Mouse (Mus musculus) kidney, postnatal 10 days (tissue): ENCODE measurements around the gene Cx3cl1.

Experiments used
- DNase-seq: peaks from one replicate; pipeline ENCODE4 v3.0.0; 2021; ENCODE audit warnings: mixed read lengths

The Cx3cl1 gene

DNA sequence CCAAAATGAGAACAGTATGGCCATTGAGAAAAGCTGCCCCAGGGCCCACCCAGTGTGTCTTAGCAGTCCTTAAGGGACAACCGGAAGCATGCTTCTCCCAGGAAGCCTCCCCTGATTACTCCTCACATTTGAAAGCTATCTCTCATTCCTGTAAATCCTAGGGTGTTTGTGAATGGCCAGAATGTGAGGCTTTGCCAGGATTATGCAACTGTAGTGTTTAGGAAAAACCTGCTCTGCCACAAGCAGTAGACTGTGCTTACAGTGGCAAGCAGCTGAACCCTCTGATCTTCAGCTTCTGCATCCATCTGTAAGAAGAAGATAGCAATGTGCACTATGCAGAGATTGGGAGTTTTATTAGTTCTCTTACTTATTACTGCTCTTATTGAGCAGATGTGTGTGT is 2.8 kb downstream of the Cx3cl1 start:
- no peak for DNase-seq

DNA sequence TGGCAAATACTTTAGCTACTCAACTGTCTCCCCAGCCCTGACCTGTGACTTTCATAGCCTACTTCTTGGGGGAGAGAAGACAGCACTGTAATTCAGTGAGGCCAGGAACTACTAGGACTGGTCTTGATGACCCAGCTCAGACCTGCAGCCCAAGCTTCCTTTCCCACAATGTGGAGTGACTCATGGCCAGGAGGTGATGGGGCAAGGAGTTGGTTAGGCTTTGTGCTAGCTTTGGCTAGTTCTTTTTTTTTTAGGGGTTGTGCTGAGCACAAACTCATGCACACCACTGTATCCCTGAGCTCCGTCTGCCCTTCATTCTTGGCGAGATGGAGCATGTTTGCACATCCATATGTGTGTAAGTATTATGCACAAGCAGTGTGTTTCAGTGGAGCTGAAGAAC is 4.5 kb downstream of the Cx3cl1 start:
- DNase-seq: no peak

DNA sequence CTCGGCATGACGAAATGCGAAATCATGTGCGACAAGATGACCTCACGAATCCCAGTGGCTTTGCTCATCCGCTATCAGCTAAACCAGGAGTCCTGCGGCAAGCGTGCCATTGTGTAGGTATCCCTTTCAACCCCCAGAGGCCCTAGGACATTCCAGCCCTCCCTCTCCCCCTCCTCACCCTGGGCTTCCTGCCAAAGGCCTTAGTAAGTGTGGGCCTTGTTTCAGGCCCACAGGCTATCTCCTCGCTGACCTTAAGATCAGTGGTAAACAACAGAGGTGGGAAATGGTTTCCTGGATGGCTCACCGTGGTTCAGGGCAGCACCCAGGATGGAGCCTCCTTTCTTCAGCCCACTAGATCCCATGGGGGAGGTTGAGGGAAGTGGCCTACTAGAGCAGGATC is 6.2 kb downstream of the Cx3cl1 start:
- peak; percentile 55 for DNase-seq

DNA sequence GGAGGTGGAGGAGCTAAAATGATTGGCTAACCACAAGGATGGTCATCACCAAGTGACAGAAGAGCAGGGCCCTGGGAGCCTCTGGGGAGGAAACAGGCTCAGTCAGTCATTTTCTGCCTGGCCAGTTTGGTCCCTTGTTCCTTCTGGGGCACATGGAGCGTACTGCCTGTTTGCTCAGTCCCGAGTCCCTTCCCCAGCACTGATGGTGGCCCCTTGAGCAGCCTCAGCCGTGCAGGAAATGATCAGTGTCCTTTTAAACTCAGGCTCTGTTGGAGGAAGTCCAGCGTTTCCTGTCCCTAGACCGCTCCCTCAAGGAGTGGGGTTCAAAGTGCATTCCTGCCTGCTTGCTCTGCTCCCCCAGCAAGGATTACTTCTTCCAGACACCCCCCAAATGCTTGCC is 6.7 kb downstream of the Cx3cl1 start:
- peak; percentile 85 for DNase-seq

DNA sequence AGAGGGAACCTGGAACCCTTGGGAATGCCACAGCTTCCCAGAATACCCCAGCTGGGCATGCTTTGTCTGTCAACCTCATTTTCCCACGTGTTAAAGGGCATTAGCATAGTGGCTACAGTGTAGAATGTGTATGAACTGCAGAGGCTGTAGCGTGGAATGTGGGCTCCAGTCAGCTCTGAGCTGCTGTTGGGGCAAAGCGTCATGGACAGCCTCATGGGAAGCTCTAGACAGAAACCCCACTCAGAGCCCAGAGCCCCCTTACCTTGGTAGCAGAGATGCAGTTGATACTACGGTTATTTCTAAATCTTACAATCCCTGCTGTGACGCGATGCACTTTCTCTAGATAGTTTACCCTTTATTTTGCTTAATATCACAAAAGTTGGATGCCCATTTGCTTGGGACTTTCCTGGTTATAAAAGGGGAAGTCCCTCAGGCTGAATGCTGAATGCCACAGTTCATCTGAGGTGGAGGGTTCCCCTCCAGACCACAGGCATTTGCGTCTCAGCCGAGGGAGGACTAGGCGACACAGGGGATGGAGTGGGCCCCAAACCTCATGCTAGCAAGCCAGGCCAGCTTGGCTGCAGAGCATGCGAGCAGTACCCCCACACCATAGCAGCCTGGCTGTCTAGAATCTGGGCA is 7.2 kb downstream of the Cx3cl1 start:
- DNase-seq: no peak

DNA sequence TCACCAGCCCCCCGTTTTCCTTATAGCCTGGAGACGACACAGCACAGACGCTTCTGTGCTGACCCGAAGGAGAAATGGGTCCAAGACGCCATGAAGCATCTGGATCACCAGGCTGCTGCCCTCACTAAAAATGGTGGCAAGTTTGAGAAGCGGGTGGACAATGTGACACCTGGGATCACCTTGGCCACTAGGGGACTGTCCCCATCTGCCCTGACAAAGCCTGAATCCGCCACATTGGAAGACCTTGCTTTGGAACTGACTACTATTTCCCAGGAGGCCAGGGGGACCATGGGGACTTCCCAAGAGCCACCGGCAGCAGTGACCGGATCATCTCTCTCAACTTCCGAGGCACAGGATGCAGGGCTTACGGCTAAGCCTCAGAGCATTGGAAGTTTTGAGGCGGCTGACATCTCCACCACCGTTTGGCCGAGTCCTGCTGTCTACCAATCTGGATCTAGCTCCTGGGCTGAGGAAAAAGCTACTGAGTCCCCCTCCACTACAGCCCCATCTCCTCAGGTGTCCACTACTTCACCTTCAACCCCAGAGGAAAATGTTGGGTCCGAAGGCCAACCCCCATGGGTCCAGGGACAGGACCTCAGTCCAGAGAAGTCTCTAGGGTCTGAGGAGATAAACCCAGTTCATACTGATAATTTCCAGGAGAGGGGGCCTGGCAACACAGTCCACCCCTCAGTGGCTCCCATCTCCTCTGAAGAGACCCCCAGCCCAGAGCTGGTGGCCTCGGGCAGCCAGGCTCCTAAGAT is 7.9 kb downstream of the Cx3cl1 start:
- no peak for DNase-seq

DNA sequence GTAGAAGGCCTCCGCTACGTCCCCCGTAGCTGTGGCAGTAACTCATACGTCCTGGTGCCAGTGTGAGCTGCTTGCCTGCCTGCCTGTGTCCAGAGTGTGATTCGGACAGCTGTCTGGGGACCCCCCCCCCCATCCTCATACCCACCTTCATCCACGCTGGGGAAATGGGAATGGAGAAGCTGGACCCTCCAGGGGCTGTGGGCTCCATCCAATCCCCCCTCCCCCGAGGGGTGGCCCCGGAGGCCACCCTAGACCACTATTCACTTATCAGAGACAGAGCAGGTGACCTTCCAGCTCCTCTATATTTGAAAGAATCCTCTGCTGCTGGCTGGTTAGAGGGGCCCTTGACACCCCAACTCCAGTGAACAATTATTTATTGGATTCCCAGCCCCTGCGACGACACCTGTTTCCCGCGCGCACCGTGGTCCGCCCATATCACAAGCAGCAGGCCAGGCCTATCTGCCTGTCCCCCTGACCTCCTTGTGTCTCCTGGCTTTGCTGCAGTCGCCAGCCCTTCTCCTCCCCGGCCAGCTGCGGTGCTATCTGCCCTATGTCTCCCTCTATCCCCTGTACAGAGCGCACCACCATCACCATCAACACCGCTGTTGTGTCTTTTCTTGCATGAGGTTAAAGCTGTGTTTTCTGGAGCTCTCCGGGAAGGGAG is 8.8 kb downstream of the Cx3cl1 start:
- no peak for DNase-seq

DNA sequence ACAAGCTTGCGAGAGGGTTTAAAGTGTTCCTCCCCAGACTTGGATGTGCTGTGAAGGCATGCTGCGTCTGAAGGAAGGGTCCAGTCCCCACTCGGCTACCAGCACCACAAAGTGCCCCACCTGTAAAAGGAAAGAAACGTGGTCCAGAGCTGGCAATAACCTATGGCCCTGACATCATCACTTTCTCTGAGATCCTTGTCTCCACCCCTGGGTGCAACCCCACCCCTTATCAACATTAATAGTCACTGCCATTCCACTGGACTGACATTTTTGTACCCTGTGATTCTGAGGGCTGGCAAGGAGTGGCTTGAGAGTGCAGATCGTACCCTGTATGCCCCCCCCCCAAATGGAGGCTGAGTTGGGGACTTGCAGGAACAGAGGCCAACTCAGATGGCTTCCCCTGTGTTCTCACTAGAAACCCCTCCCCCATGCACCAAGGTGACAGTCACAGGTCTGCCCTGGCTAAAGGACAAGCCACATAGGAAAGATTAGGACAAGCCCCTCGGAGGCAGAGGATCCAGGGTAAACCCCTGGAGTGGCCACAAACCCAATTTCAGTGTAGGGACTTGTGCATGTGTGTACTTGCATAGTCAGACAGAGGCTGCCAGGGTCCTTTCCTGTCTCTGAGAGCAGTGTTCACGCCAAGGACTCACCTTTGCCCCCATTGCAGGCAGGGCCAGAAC is 9.5 kb downstream of the Cx3cl1 start:
- DNase-seq: no peak

DNA sequence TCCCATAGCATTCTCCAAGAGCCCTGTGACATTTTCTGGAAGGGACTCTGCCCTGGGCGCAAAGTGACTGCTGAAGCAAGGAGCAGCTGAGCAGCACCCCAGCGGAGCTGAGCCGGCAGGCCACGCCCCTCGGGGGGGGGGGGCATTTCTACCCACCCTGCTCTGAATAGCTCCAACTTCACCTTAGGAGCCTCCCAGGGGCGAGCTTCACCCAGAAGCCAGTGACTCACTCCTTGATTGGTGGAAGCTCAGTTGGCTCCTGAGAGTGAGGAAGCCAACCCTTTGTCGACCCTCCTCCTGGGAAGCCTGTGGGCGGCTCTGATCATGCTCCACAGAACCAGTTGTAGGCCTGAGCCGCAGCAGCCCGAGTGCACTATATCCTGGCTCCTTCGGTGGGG is 10.0 kb downstream of the Cx3cl1 start:
- peak; percentile 80 for DNase-seq

DNA sequence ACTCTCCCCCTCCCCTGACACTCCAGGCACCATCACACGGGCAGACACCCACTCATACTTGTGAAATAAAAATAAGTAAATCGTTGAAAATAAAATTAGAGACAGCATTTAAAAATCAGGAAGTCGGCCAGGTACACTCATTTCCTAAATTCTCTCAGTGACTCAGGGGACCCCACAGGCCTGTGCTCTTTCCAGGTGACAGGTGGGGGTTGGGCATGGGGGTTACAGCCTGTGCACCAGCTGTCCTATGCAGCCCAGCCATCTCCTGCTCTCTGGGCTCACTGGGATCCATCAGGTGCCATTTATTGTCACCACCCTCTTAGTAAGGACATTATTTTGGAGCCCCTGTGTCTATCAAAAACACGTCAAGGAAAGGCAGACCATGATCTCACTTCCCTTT is 12.1 kb downstream of the Cx3cl1 start:
- DNase-seq: no peak

DNA sequence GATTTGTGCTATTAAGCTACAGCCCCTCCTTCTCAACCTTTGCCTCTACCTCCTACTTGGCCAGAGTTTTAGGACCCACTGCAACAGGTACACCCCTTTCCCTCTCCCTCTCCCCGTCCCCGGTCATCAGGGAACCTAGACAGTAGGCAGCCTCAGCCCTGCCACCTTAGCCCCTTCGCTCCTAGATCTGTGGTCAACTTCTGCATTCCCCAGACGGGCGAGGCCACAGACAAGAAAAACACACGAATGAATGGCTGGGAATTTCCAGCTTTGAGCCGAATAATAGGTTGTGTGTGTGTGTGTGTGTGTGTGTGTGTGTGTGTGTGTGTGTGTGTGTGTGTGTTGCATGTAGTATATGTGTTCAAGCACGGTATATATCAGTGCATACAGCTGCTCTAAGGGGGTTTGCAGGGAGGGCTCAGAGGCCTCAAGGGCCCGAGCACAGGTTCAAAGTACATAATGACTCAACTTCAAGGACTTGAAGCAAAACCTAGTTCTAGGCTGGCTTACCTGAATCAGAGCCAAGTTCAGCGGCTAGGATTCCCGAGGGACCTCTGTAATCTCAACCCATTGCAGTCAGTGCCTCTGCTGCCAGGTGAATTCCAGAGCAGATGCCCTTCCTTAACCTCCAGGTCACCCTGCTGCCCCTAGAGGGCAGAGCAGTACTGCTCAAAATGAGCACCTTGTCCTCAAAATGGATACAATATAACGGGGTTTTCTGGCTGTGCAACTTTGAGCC is 13.6 kb downstream of the Cx3cl1 start:
- peak; percentile 70 for DNase-seq

DNA sequence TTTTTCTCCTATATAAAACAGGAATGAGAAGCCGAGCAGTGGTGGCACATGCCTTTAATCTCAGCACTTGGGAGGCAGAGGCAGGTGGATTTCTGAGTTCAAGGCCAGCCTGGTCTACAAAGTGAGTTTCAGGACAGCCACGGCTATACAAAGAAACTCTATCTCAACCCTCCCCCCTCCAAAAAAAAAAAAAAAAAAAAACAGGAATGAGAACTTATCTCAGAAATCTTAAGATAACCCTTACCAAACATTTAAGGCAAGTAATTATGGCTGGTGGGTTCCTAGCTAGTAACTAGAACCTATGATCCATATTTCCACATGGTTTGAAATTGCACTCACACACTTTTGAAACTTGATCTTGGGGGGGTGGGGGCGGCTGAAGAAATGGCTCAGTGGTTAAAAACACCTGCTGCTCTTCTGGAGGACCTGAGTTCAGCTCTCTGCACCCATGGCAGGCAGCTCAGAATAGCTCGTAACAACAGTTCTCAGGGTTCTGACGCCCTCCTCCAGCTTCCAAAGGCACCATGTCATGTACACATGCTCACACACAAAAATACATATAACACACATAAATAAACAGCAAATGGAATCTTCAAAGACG is 14.3 kb downstream of the Cx3cl1 start:
- DNase-seq: no peak

DNA sequence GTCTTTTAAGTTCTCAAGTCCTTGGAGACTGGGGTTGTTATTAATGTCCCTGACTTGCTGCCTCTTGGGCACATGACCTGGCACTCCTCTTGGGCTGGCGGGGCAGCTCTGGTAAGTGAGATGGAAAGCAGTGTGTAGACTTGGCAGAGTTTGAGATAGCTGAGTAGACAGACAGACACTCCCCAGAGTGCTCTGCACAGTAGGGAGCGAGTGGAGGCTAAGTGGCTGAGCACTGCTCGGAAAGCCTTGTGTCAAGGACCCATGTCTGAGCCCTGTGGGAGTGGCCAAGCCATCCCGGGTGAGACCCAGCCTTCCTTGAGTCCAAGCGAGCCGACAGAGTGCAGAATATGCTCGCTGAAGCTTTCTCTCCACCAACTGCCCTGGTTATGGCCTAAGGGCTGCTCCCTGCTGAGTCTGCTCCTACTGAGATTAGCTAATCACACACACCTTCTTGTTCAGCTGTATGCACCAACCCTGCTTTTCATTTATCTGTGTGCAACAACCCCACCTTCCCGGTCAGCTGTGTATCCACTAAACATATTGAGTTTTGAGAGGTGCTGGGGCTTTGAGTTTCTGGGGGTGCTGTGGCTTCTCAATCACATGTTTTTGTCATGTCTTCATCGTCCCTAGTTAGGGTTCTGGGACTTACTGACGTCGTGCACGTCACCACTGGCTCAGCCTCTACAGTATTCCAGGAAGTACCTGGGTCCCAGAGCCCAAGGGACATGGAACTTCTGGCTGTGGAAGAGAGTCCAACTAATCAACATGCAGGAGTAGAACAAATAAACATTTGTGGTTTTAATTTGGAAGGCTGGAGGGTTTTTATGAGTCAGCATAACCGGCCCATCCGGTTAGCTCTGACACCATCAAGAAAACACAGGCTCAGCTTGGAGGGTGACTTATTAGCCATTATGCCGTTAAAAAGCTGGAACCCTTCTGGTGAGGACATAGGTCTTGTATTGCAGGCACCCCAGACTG is 16.0 kb downstream of the Cx3cl1 start:
- DNase-seq: peak; percentile 64

DNA sequence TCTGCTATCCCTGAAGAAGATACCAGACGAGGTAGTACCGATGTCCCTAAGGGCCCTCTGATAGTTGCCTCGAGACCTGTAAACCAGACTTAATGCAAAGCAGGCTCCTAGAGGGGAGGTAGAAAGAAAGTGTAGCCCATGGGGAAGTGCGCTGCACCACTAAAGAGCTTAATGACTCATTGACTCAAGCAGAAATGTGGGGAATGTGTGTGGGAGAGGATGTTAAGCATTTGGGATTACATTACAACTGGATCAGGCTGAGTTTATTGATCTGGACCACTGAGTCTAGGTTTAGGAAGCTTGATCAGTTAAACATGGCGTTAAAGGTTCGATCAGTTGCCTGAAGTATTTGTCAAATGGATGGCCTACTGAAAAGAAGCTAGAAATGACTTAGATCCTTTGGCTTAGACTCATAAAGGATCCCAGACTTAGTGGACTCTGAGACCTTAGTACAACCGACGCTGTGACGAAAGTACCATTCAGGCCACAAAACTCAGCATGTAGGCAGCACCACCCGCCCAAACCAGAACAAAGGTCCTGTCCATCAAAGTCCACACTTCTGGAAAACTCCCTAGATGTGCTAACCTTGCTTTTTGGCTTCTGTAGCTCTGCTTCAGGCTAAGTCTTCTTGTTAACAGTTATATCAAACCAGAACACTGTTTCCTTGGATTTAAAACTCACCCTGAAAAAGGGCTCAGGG is 17.6 kb downstream of the Cx3cl1 start:
- DNase-seq: no peak

DNA sequence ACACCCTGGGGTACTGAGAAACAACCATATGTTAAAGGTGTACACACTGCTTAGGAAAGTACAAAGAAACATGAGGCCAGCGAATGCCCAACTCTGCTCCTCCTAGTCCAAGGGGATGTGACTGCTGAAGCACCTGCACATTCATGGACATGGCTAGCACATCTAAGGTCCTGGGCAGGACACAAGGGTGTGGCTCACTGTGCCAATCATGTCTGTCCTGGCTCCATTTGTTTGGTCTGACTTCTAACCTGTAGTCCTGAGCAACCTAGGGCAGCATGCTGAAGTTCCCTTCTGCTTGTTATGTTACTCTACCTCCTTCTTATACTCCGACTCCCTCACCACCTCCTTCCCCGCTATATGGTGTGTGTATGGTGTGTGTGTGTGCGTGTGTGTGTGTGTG is 22.6 kb downstream of the Cx3cl1 start:
- no peak for DNase-seq

DNA sequence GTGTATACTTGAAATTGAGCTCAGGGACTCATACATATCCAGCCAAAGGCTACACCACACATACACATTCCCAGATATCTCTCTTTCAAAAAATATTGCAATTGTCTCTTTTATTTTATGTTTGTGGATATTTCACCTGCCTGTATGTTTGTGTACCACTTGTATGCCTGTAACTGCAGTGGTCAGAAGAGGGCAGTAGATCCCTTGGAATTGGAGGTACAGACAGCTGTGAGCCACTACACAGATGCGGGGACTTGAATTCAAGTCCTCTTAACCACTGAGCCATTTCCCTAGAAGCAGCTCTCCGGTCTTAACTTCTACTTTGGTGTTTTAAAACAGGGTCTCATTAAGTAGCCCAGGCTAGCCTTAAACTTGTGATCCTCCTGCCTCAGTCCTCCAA is 23.0 kb downstream of the Cx3cl1 start:
- DNase-seq: no peak

DNA sequence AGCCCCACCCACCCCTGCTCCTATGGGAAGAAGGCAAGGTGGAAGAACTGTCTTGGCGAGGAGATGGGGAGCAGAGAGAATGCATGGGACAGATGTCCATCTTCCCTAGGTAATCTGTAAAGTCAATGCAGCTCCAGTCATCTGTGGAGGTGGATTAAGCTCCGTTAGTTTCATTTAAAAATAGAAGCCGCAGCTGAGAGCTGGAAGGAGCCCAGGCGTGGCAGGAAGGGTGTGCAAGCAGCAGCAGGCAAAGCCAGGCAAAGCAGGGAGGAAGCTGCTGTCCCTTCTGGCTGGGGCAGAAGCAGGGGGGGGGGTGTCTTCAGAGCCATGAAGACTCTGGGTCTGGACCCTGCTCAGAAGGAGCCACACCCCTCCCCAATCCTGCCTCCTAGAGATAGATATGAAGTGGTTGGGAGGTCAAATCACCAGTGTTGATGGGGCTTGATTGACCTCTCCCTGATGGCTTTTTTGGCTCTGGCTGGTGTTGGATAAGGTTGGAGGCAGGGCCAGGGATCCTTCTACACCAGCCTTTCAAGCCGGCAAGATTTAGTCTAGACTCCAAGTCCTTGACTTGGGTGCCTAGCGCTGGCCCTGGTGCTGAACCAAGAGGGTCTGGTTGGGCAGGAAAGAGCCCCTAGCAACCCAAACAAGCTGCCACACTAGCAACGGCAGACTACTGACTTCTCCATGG is 28.6 kb downstream of the Cx3cl1 start:
- peak; percentile 65 for DNase-seq

DNA sequence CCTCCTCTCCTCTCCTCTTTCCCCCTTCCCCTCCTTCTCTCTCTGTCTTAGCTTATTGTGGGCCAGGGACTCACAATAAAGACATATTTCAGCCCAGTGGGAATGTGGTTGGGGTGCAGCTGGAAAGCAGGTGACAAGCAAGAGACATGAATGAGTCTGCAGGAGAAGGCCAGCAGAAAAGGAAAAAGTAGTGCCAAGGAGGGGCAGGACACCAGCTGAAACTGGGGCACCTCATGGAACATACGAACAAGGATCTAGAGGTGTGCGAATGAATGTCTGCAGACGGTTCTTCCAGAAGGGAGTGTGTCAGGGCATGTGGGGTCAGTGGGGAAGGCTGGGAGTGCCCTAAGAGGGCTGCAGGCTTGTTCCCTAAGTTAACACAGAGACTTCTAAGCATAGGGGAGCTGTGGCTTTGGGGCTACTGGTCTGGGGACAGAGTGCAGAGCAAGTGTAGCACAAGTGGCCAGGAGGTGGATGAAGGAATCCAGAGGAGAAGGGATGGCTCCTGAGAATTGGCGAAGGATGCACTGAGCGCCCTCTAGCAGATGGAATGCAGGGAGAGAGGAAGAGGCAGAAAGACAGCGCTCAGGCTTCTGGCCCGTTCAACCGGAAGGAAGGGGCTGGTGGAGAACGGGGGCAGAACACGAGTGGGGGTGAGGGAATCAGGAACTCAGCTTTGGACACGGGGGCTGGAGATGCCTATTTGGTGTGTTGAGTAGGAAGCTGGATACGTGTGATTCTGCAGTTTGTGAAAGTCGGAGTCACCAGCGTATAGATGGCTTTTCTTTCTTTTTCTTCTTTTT is 29.7 kb downstream of the Cx3cl1 start:
- DNase-seq: peak; percentile 80

DNA sequence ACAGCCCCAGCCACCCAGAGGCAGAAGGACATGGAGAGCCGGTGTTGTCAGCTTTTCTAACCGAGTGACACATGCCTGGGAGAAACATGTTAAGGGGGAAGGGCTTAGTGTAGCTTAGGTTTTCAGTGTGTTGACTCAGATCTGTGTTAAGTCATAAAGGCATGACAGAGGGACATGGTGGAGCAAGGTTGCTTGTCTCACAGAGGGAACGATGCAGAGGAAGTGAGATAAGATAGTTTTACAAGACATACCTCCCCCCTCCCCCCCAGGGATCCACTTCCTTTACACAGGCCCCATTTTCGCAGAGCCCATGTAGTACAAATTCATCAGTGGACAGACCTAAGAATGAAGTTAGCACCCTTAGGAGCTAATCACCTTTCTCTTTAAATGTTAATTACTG is 30.6 kb downstream of the Cx3cl1 start:
- no peak for DNase-seq
